Mouse (Mus musculus): Measurements from ENCODE around the gene Ndufs4. TPM values are rescaled to one million over a fixed set of nuclear protein-coding genes. Genes with fewer than 3 reads are reported as not detected.

Ndufs4 gene
- polyA plus RNA-seq, 1 experiment from 2014 or later = 403 TPM

GRCm38 (mm10) chr13:114277277-114277676 lies 110.8 kb downstream of the Ndufs4 start:
- Histone ChIP-seq H3K27me3 (ENCODE audit: control insufficient read depth, insufficient read depth, low read length) (no peaks in the 10 kb centered on the region), H3K9me3 (replicated peaks; ENCODE audit: control insufficient read depth, low read length) (no peaks in the 10 kb centered on the region), H3K27ac (ENCODE audit: low read depth, low read length) (no peak overlapping the region), H3K36me3 (ENCODE audit: control insufficient read depth, insufficient read depth, low read length) (no peaks in the 10 kb centered on the region), H3K4me1 (ENCODE audit: control insufficient read depth, insufficient read depth, low read length) (no peaks in the 10 kb centered on the region), H3K9ac (ENCODE audit: low read depth, low read length) (no peak overlapping the region), H3K4me3 (ENCODE audit: low read depth, low read length) (no peak overlapping the region), H3K4me2 (no peak overlapping the region)
- no peak for ATAC-seq (replicated peaks; ENCODE audit: insufficient number of reproducible peaks, low FRiP score, low TSS enrichment)
- 82% methylated on average over 5 of the region's 5 CpGs for WGBS (ENCODE audit: insufficient replicate concordance)

GRCm38 (mm10) chr13:114271410-114272105 lies 116.5 kb downstream of the Ndufs4 start:
- ATAC-seq (replicated peaks; ENCODE audit: insufficient number of reproducible peaks, low FRiP score, low TSS enrichment) = no peak
- 78% methylated on average over 16 of the region's 16 CpGs for WGBS (ENCODE audit: insufficient replicate concordance)
- H3K9me3 ChIP-seq (replicated peaks; ENCODE audit: control insufficient read depth, low read length) = no peaks in the 10 kb centered on the region
- H3K4me1 ChIP-seq (ENCODE audit: control insufficient read depth, insufficient read depth, low read length) = no peaks in the 10 kb centered on the region
- H3K4me3 ChIP-seq (ENCODE audit: low read depth, low read length) = no peak overlapping the region
- no peak overlapping the region for H3K4me2 ChIP-seq
- no peaks in the 10 kb centered on the region for H3K27me3 ChIP-seq (ENCODE audit: control insufficient read depth, insufficient read depth, low read length)
- no peaks in the 10 kb centered on the region for H3K36me3 ChIP-seq (ENCODE audit: control insufficient read depth, insufficient read depth, low read length)
- H3K27ac ChIP-seq (ENCODE audit: low read depth, low read length) = no peak overlapping the region
- H3K9ac ChIP-seq (ENCODE audit: low read depth, low read length) = no peak overlapping the region

- ATAC-seq (replicated peaks; ENCODE audit: insufficient number of reproducible peaks, low FRiP score, low TSS enrichment) = no peak
- no peak overlapping the region for H3K4me2 ChIP-seq
- no peak overlapping the region for H3K27ac ChIP-seq (ENCODE audit: low read depth, low read length)
- no peak overlapping the region for H3K4me3 ChIP-seq (ENCODE audit: low read depth, low read length)
- no peak overlapping the region for H3K9ac ChIP-seq (ENCODE audit: low read depth, low read length)
- WGBS (ENCODE audit: insufficient replicate concordance) = 84% methylated on average over 9 of the region's 9 CpGs
- H3K27me3 ChIP-seq (ENCODE audit: control insufficient read depth, insufficient read depth, low read length) = no peaks in the 10 kb centered on the region
- H3K4me1 ChIP-seq (ENCODE audit: control insufficient read depth, insufficient read depth, low read length) = no peaks in the 10 kb centered on the region
- no peaks in the 10 kb centered on the region for H3K36me3 ChIP-seq (ENCODE audit: control insufficient read depth, insufficient read depth, low read length)
- H3K9me3 ChIP-seq (replicated peaks; ENCODE audit: control insufficient read depth, low read length) = no peaks in the 10 kb centered on the region
Measured at GRCm38 (mm10) chr13:114267741-114268140, 120.3 kb downstream of the Ndufs4 start.

- Histone ChIP-seq H3K4me1 (ENCODE audit: control insufficient read depth, insufficient read depth, low read length) (no peaks in the 10 kb centered on the region), H3K9ac (ENCODE audit: low read depth, low read length) (no peak overlapping the region), H3K27ac (ENCODE audit: low read depth, low read length) (no peak overlapping the region), H3K4me3 (ENCODE audit: low read depth, low read length) (no peak overlapping the region), H3K27me3 (ENCODE audit: control insufficient read depth, insufficient read depth, low read length) (no peaks in the 10 kb centered on the region), H3K4me2 (no peak overlapping the region), H3K9me3 (replicated peaks; ENCODE audit: control insufficient read depth, low read length) (no peaks in the 10 kb centered on the region), H3K36me3 (ENCODE audit: control insufficient read depth, insufficient read depth, low read length) (no peaks in the 10 kb centered on the region)
- 73% methylated on average over 7 of the region's 7 CpGs for WGBS (ENCODE audit: insufficient replicate concordance)
- ATAC-seq (replicated peaks; ENCODE audit: insufficient number of reproducible peaks, low FRiP score, low TSS enrichment) = no peak
Measured at GRCm38 (mm10) chr13:114260486-114261205, 127.4 kb downstream of the Ndufs4 start.

- Histone ChIP-seq H3K27ac (ENCODE audit: low read depth, low read length) (no peak overlapping the region), H3K4me3 (ENCODE audit: low read depth, low read length) (no peak overlapping the region), H3K4me2 (no peak overlapping the region), H3K9ac (ENCODE audit: low read depth, low read length) (no peak overlapping the region), H3K36me3 (ENCODE audit: control insufficient read depth, insufficient read depth, low read length) (no peaks in the 10 kb centered on the region), H3K27me3 (ENCODE audit: control insufficient read depth, insufficient read depth, low read length) (no peaks in the 10 kb centered on the region), H3K9me3 (replicated peaks; ENCODE audit: control insufficient read depth, low read length) (no peaks in the 10 kb centered on the region), H3K4me1 (ENCODE audit: control insufficient read depth, insufficient read depth, low read length) (no peaks in the 10 kb centered on the region)
- no peak for ATAC-seq (replicated peaks; ENCODE audit: insufficient number of reproducible peaks, low FRiP score, low TSS enrichment)
- 86% methylated on average over 10 of the region's 10 CpGs for WGBS (ENCODE audit: insufficient replicate concordance)
Measured at GRCm38 (mm10) chr13:114254697-114255096, 133.4 kb downstream of the Ndufs4 start.

Other genes starting within 250 kb of the Ndufs4 start
- gene Fst, start 70.7 kb upstream of the Ndufs4 start, polyA plus RNA-seq (2014; fragmentation: Nextera tagmentation; extraction: Ambion mirVana) = 8.1 and 10.3 TPM in 2 replicates

All from heart, embryonic 11.5 days (tissue).